Mouse (Mus musculus) heart, embryonic 12.5 days (tissue): ENCODE measurements at regions not wholly inside any gene's neighbourhood (a gene's known extent, or its start where the extent isn't known, plus 50 kb on each side); places are given as distances from the start of the nearest gene placed in this dataset.

ENCODE experiments used
- ATAC-seq: fragments of 200-750 bp; cut with Nextera tagmentation; 2 replicates; pipeline ENCODE4 v1.8.0; 2017; ENCODE audit warnings: moderate TSS enrichment, moderate library complexity; ENCODE audit not compliant: insufficient number of reproducible peaks, low FRiP score
- H3K27ac ChIP-seq: fragments of 300-500 bp; sonication (generic); 2 replicates; pipeline ENCODE4 v1.5.1; 2016; ENCODE audit warnings: mild to moderate bottlenecking, moderate library complexity; ENCODE audit not compliant: poor library complexity, severe bottlenecking
- H3K27me3 ChIP-seq: fragments of 300-500 bp; sonication (generic); replicated peaks from 2 replicates; pipeline ENCODE4 v1.6.1; 2016; ENCODE audit warnings: mild to moderate bottlenecking, moderate library complexity
- H3K36me3 ChIP-seq: fragments of 300-500 bp; sonication (generic); 2 replicates; pipeline ENCODE4 v1.6.1; 2016; ENCODE audit warnings: mild to moderate bottlenecking, moderate library complexity
- H3K4me1 ChIP-seq: fragments of 300-500 bp; sonication (generic); replicated peaks from 2 replicates; pipeline ENCODE4 v1.6.1; 2016; ENCODE audit warnings: mild to moderate bottlenecking
- H3K4me2 ChIP-seq: fragments of 300-500 bp; sonication (generic); 2 replicates; pipeline ENCODE4 v1.6.1; 2016; ENCODE audit warnings: mild to moderate bottlenecking, moderate library complexity
- H3K4me3 ChIP-seq: fragments of 300-500 bp; sonication (generic); 2 replicates; pipeline ENCODE4 v1.5.1; 2016; ENCODE audit warnings: mild to moderate bottlenecking
- H3K9ac ChIP-seq: fragments of 300-500 bp; sonication (generic); 2 replicates; pipeline ENCODE4 v1.6.1; 2016; ENCODE audit warnings: mild to moderate bottlenecking, moderate library complexity
- H3K9me3 ChIP-seq: fragments of 300-500 bp; sonication (generic); replicated peaks from 2 replicates; pipeline ENCODE4 v1.6.1; 2016; ENCODE audit warnings: mild to moderate bottlenecking, moderate library complexity
- WGBS: fragments of 180-500 bp; shearing (Covaris S2); methylation state at CpG from one replicate; pipeline ENCODE4 v1.1.7; 2016; 5-methylcytosine and 5-hydroxymethylcytosine counted together

- Histone ChIP-seq H3K27ac (no peak overlapping the region), H3K4me1 (no peaks in the 10 kb centered on the region), H3K27me3 (no peaks in the 10 kb centered on the region), H3K4me3 (no peak overlapping the region), H3K36me3 (no peaks in the 10 kb centered on the region), H3K9me3 (no peaks in the 10 kb centered on the region), H3K9ac (no peak overlapping the region), H3K4me2 (no peak overlapping the region)
- no peak for ATAC-seq
- 69% methylated on average over 1 of the region's 1 CpGs for WGBS
Observed at GRCm38 (mm10) chr4:54765045-54765444, 179.8 kb upstream of the Zfp462 start.

- H3K27me3 ChIP-seq = no peaks in the 10 kb centered on the region
- H3K36me3 ChIP-seq = no peaks in the 10 kb centered on the region
- no peak overlapping the region for H3K4me2 ChIP-seq
- no peak overlapping the region for H3K4me3 ChIP-seq
- no peak overlapping the region for H3K9ac ChIP-seq
- H3K4me1 ChIP-seq = no peaks in the 10 kb centered on the region
- 50% methylated on average over 8 of the region's 8 CpGs for WGBS
- H3K27ac ChIP-seq = no peak overlapping the region
- H3K9me3 ChIP-seq = no peaks in the 10 kb centered on the region
- ATAC-seq = no peak
Observed at GRCm38 (mm10) chr4:54767506-54768200, 177.2 kb upstream of the Zfp462 start.

GRCm38 (mm10) chr4:54768836-54769235 lies 176.0 kb upstream of the Zfp462 start:
- no peaks in the 10 kb centered on the region for H3K4me1 ChIP-seq
- H3K4me3 ChIP-seq = no peak overlapping the region
- 75% methylated on average over 4 of the region's 4 CpGs for WGBS
- no peak overlapping the region for H3K4me2 ChIP-seq
- no peak for ATAC-seq
- H3K27me3 ChIP-seq = no peaks in the 10 kb centered on the region
- H3K27ac ChIP-seq = no peak overlapping the region
- H3K9me3 ChIP-seq = no peaks in the 10 kb centered on the region
- H3K9ac ChIP-seq = no peak overlapping the region
- no peaks in the 10 kb centered on the region for H3K36me3 ChIP-seq

GRCm38 (mm10) chr4:54774066-54774465 lies 170.8 kb upstream of the Zfp462 start:
- no peak for ATAC-seq
- H3K27ac ChIP-seq = no peak overlapping the region
- H3K4me1 ChIP-seq = no peaks in the 10 kb centered on the region
- H3K4me3 ChIP-seq = no peak overlapping the region
- H3K27me3 ChIP-seq = no peaks in the 10 kb centered on the region
- H3K36me3 ChIP-seq = no peaks in the 10 kb centered on the region
- no peaks in the 10 kb centered on the region for H3K9me3 ChIP-seq
- H3K9ac ChIP-seq = no peak overlapping the region
- WGBS = 84% methylated on average over 4 of the region's 4 CpGs
- no peak overlapping the region for H3K4me2 ChIP-seq

- H3K4me3 ChIP-seq = no peak overlapping the region
- H3K27ac ChIP-seq = no peak overlapping the region
- no peak overlapping the region for H3K9ac ChIP-seq
- H3K4me2 ChIP-seq = no peak overlapping the region
- no peaks in the 10 kb centered on the region for H3K27me3 ChIP-seq
- no peaks in the 10 kb centered on the region for H3K9me3 ChIP-seq
- H3K36me3 ChIP-seq = no peaks in the 10 kb centered on the region
- H3K4me1 ChIP-seq = no peaks in the 10 kb centered on the region
- no peak for ATAC-seq
Observed at GRCm38 (mm10) chr4:54774717-54775116, 170.1 kb upstream of the Zfp462 start.

- Histone ChIP-seq H3K4me3 (no peak overlapping the region), H3K27ac (no peak overlapping the region), H3K9ac (no peak overlapping the region), H3K27me3 (no peaks in the 10 kb centered on the region), H3K36me3 (no peaks in the 10 kb centered on the region), H3K9me3 (no peaks in the 10 kb centered on the region), H3K4me2 (no peak overlapping the region), H3K4me1 (no peaks in the 10 kb centered on the region)
- ATAC-seq = no peak
- WGBS = 61% methylated on average over 4 of the region's 4 CpGs
Observed at GRCm38 (mm10) chr4:54780511-54780910, 164.3 kb upstream of the Zfp462 start.

GRCm38 (mm10) chr4:54791217-54791742 lies 153.6 kb upstream of the Zfp462 start:
- Histone ChIP-seq H3K27me3 (no peaks in the 10 kb centered on the region), H3K4me1 (no peaks in the 10 kb centered on the region), H3K4me3 (no peak overlapping the region), H3K4me2 (no peak overlapping the region), H3K9me3 (no peaks in the 10 kb centered on the region), H3K36me3 (no peaks in the 10 kb centered on the region), H3K9ac (no peak overlapping the region), H3K27ac (no peak overlapping the region)
- WGBS = 79% methylated on average over 5 of the region's 5 CpGs
- ATAC-seq = no peak

- Histone ChIP-seq H3K9me3 (no peaks in the 10 kb centered on the region), H3K4me2 (no peak overlapping the region), H3K27ac (no peak overlapping the region), H3K27me3 (no peaks in the 10 kb centered on the region), H3K36me3 (no peaks in the 10 kb centered on the region), H3K4me3 (no peak overlapping the region), H3K4me1 (no peaks in the 10 kb centered on the region), H3K9ac (no peak overlapping the region)
- no peak for ATAC-seq
- WGBS = 65% methylated on average over 2 of the region's 2 CpGs
Observed at GRCm38 (mm10) chr4:54793857-54794256, 151.0 kb upstream of the Zfp462 start.

- Histone ChIP-seq H3K36me3 (no peaks in the 10 kb centered on the region), H3K4me1 (no peaks in the 10 kb centered on the region), H3K4me3 (no peak overlapping the region), H3K9ac (no peak overlapping the region), H3K4me2 (no peak overlapping the region), H3K9me3 (no peaks in the 10 kb centered on the region), H3K27ac (no peak overlapping the region), H3K27me3 (no peaks in the 10 kb centered on the region)
- WGBS = 81% methylated on average over 3 of the region's 3 CpGs
- ATAC-seq = no peak
Observed at GRCm38 (mm10) chr4:54795246-54795645, 149.6 kb upstream of the Zfp462 start.

- Histone ChIP-seq H3K27me3 (no peaks in the 10 kb centered on the region), H3K4me1 (no peaks in the 10 kb centered on the region), H3K4me3 (no peak overlapping the region), H3K9ac (no peak overlapping the region), H3K27ac (no peak overlapping the region), H3K9me3 (no peaks in the 10 kb centered on the region), H3K36me3 (no peaks in the 10 kb centered on the region), H3K4me2 (no peak overlapping the region)
- WGBS = 69% methylated on average over 5 of the region's 5 CpGs
- no peak for ATAC-seq
Observed at GRCm38 (mm10) chr4:54798523-54798922, 146.3 kb upstream of the Zfp462 start.

- Histone ChIP-seq H3K9me3 (no peaks in the 10 kb centered on the region), H3K4me1 (no peaks in the 10 kb centered on the region), H3K27me3 (no peaks in the 10 kb centered on the region), H3K36me3 (no peaks in the 10 kb centered on the region), H3K4me2 (no peak overlapping the region), H3K9ac (no peak overlapping the region), H3K27ac (no peak overlapping the region), H3K4me3 (no peak overlapping the region)
- ATAC-seq = no peak
- 57% methylated on average over 3 of the region's 3 CpGs for WGBS
Observed at GRCm38 (mm10) chr4:54811163-54811562, 133.7 kb upstream of the Zfp462 start.
